Mouse (Mus musculus) cerebellum, adult 2 months (tissue): ENCODE data around the gene Frrs1l. TPM values are rescaled to one million over a fixed set of nuclear protein-coding genes. Genes with fewer than 3 reads are reported as not detected.
A peak's percentile ranks its signal among the peaks of the same experiment; 100 is the strongest.

Experiments
- DNase-seq, 2 experiments: peaks; one replicate each; pipeline ENCODE4 v3.0.0; 2021
- H3K27ac ChIP-seq: fragments of 200-500 bp; 2 replicates; pipeline ENCODE4 v1.5.1; 2012; ENCODE audit warnings: low read length, control low read depth, inconsistent platforms; ENCODE audit not compliant: insufficient read depth
- H3K27me3 ChIP-seq: fragments of 200-500 bp; 2 replicates; pipeline ENCODE4 v1.6.1; 2012; ENCODE audit warnings: inconsistent platforms, mild to moderate bottlenecking, low read length, moderate library complexity; ENCODE audit not compliant: control insufficient read depth, insufficient read depth
- H3K4me1 ChIP-seq: fragments of 200-500 bp; 2 replicates; pipeline ENCODE4 v1.6.1; 2011; ENCODE audit warnings: low read length; ENCODE audit not compliant: control insufficient read depth, insufficient read depth
- H3K4me3 ChIP-seq: fragments of 200-500 bp; replicated peaks from 2 replicates; pipeline ENCODE3; 2011; ENCODE audit warnings: mild to moderate bottlenecking, low read depth, low read length, control low read depth; ENCODE audit not compliant: insufficient read depth
- CTCF ChIP-seq: fragments of 200-500 bp; IDR thresholded peaks from 2 replicates; pipeline ENCODE4 v1.5.1; 2011; ENCODE audit warnings: low read depth, mild to moderate bottlenecking, control low read depth, low read length, moderate library complexity, borderline replicate concordance; ENCODE audit not compliant: insufficient read depth
- POLR2A ChIP-seq: fragments of 200-500 bp; IDR thresholded peaks from 2 replicates; pipeline ENCODE4 v1.6.1; 2011; ENCODE audit warnings: low read length, control low read depth, borderline replicate concordance; ENCODE audit not compliant: insufficient read depth
- WGBS: fragments of 180-500 bp; shearing (Covaris S2); methylation state at CpG from one replicate; pipeline ENCODE4 v1.1.7; 2018; 5-methylcytosine and 5-hydroxymethylcytosine counted together
- polyA plus RNA-seq: library from polyadenylated mRNA; depleted of rRNA; stranded (reverse); fragments of >200 nt; gene quantifications from 2 replicates; pipeline ENCODE4 v1.2.3, GENCODE M21; 2012

Gene Frrs1l
- polyA plus RNA-seq, 1 experiment, result 102 TPM

DNA sequence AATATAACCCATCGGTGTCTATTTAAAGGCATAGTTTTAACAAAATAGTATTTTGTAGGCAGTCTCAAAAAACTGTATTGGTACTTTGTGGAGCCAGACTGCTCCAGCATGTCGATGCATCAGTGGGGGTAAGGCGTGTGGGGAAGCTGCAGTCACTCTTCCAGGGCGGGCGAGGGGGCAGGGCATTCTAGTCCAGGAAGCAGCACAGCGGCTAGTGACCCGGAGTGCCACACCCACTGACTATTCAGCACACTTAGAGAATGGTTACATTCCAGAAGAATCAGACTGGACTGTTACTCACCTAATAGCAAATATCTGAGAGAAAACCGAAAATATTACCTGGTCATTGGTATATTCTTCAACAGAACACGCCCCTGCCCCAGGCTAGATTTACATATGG is 32.7 kb downstream of the Frrs1l start:
- TF ChIP-seq POLR2A (no peak), CTCF (no peak)
- Histone ChIP-seq H3K27ac (no peak overlapping the region), H3K4me3 (no peak overlapping the region), H3K27me3 (no peaks in the 10 kb centered on the region), H3K4me1 (no peaks in the 10 kb centered on the region)
- DNase-seq, result no peak
- 67% methylated on average over 9 of the region's 9 CpGs for WGBS

DNA sequence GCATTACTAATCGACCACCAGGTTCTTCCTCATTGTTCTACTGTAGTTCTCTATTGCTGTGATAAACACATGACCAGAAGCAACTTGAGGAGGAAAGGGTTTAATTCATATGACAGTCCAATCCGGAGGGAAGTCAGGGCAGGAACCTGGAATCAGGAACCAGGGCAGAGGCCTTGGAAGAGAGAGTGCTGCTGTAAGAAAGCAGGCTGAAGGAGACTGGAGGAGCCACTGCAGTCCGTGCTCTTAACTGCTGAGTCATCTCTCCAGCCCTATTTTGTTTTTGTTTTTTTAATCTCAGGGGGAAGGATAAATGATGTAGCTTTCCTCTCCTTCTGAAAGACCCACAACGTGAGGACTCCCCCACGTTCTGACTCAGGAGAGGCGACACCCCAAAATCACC is 37.0 kb downstream of the Frrs1l start:
- DNase-seq, result no peak
- no peak overlapping the region for H3K4me3 ChIP-seq
- no peaks in the 10 kb centered on the region for H3K27me3 ChIP-seq
- no peak overlapping the region for H3K27ac ChIP-seq
- 65% methylated on average over 6 of the region's 6 CpGs for WGBS
- no peaks in the 10 kb centered on the region for H3K4me1 ChIP-seq
- TF ChIP-seq CTCF, result no peak
- no peak for TF ChIP-seq POLR2A

DNA sequence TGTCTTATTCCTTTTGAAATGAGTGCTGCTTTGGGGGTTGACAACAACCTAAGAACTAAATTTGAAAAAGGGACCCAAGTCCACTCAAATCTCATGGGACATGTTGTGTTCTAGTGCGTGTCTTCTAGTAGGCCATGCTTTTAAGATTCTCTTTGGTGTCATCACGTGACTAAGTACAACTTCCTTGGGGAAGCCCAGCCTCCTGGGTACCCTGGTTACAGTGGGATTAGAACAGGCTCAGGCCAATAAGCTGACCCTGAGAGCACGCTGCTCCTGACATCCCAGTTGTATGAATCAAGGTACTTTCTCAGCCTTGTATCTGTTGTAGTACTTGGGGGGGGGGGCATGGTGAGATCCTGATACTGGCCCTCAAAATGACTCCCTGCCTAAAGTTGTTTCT is 38.5 kb downstream of the Frrs1l start:
- no peaks in the 10 kb centered on the region for H3K27me3 ChIP-seq
- no peak overlapping the region for H3K4me3 ChIP-seq
- DNase-seq, result no peak
- 91% methylated on average over 3 of the region's 3 CpGs for WGBS
- TF ChIP-seq POLR2A (no peak), CTCF (no peak)
- no peak overlapping the region for H3K27ac ChIP-seq
- no peaks in the 10 kb centered on the region for H3K4me1 ChIP-seq

DNA sequence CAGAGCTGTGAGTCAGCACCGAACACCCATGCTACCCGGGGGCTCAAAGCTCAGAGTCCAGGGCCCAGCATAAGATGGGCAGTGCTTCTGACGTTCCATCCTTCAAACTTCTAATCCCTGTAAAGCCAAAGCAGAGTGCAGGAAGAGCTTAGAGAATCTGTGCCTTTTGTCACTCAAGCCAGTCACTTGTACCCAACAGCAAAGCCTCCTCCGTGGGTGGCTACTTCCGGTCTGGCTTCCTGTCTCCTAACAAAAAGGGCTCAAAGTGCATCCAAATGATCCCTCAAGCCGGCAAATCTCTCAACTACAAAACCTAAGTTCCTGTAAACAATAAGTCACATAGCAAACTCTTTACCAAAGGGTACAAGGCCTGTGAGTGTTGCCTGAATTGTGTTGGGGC is 40.7 kb downstream of the Frrs1l start:
- no peak overlapping the region for H3K27ac ChIP-seq
- H3K27me3 ChIP-seq, result no peaks in the 10 kb centered on the region
- no peak for DNase-seq
- TF ChIP-seq POLR2A (no peak), CTCF (no peak)
- peaks cover 3% of the 10 kb centered on the region; the same call in 1 of the 2 replicates for H3K4me1 ChIP-seq
- whole genome bisulfite sequencing, result 76% methylated on average over 6 of the region's 6 CpGs
- H3K4me3 ChIP-seq, result no peak overlapping the region

DNA sequence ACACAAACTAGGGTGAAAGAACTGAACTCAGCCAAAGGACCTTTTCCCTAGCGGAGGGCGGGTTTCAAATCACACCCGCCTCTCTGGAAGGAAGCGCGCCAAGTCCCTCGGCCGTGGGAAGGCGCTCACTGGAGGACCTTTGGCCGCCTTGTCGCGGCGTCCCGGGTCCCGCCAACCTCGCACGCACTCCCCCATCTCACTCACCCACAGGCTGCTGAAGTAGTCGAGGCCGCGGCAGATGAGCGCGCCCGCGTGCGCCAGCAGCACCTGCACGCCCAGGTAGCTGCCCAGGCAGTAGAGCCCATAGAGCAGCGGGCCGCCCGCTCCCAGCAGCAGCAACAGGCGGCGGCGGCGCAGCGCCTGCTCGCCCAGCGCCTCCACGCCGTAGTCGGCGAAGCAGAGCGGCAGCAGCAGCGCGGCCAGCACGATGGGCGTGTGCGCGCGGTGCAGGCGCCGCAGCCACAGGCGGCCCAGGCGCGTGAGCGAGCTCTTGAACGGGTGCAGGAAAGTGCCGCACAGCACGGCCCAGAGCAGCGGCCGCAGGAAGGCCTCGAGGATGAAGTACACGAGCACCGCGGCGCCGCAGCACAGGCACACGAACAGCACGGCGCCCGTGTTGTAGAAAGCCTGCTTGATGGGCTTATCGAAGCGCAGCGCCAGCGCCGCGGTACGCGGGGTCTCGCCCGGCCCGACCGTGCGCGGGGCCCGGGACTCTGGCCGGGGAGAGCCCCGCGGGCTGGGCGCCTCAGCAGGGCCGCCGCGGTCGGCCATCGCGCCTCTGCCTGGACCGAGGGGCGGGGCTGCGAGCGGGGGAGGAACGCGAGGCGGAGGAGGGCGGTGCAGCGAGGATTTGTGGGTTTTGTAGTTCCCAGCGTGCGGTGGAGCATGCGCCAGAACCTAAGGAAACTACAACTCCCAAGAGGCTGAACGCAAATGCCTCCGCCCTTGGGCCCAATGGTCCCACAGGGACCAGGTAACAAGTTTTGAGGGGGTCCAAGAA is 43.2 kb downstream of the Frrs1l start, which contains the start of gene Tmem245:
Gene Tmem245 (minus strand): TSS at position 797 of the 1,000 bp plus-strand sequence.
- H3K4me1 ChIP-seq, result peaks cover 14% of the 10 kb centered on the region; the same call in 1 of the 2 replicates
- peak within 1 kb of the TSS; percentile 73 for H3K4me3 ChIP-seq
- DNase-seq, result peak; percentile 94 to 96
- WGBS, result under 1% methylated on average over 107 of the region's 107 CpGs
- H3K27ac ChIP-seq, result peak within 1 kb of the TSS; percentile 17; the same call in 1 of the 2 replicates
- H3K27me3 ChIP-seq, result no peaks in the 10 kb centered on the region
- peak; percentile 64 for TF ChIP-seq POLR2A
- no peak for TF ChIP-seq CTCF

DNA sequence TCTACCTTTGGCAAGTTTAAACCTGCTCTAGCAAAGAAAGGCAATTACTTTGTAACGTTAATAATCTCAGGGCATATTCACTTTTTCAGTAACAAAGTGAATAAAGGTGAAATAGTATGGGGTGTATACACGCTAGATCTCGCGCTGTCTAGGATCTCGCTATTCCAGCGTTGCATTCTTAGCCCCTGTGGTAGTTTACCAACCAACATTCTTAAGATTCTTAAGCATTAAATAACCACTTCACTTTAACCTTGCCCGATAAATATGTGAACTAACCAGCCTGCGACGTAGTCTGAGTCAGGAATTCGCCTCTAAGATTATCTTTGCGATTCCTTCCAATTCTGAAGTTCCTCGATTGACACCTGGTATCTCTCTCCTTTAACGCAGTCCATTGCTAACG is 44.0 kb downstream of the Frrs1l start:
- Histone ChIP-seq H3K4me1 (peaks cover 14% of the 10 kb centered on the region; the same call in 1 of the 2 replicates), H3K27me3 (no peaks in the 10 kb centered on the region), H3K4me3 (peak overlapping the region; percentile 73), H3K27ac (no peak overlapping the region)
- TF ChIP-seq CTCF, result no peak
- no peak for TF ChIP-seq POLR2A
- WGBS, result 5% methylated on average over 14 of the region's 14 CpGs
- no peak for DNase-seq

DNA sequence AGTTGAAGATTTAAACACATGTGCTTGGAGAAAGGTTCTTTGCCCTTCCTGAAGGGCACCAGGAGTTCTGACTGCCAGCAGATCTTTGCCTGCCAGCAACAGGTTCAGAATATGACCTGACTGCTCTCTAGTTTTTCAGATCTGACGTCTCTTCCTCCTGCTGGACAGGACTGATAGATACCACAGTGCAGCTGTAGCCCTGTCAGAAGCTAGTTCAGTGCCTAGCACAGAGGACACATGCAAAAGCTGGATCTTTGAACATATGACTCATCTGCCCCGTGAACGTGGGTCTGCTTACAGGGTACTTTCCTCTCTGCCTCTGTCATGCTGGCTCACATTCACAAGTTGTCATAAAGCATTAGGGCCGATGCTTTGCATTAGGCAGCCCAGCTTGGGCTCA is 45.9 kb downstream of the Frrs1l start:
- Histone ChIP-seq H3K27me3 (no peaks in the 10 kb centered on the region), H3K4me3 (no peak overlapping the region), H3K27ac (no peak overlapping the region), H3K4me1 (peaks cover 14% of the 10 kb centered on the region; the same call in 1 of the 2 replicates)
- 13% methylated on average over 4 of the region's 4 CpGs for WGBS
- peak in 1 of 2 experiments; percentile 29 for DNase-seq
- TF ChIP-seq POLR2A (no peak), CTCF (no peak)
